ENCODE assay signal across 9 mouse cellular contexts in the genomic region with DNA sequence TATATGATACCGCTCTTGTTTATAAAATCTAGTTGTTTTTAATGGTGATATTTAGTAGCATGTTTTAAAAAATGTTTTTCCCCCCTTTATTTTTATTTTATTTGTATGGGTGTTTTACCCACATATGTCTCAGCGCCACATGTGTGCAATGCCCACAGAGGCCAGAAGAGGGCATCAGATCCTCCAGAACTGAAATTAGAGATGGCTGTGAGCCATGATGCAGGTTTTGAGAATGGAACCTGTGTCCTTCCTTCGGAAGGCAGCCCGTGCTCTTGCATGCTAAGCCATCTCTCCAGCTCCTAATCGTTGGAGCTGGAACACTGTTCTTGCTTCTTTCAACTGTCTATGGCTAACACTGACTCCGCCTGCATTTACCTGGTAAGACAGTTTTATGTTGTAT. TPM values are rescaled to one million over a fixed set of nuclear protein-coding genes. Genes with fewer than 3 reads are reported as not detected.
DNase-seq lines count a peak whose midpoint lies in the region; ATAC-seq and TF ChIP-seq lines count a peak whose summit lies in the region.
"Had no signal": no experiment of that assay in that cellular context is flagged by ENCODE, and none has a peak within 500 bp of the region (broad histone marks: within the 10 kb centered on the region; RNA-seq: fewer than 3 reads in every experiment).

No protein-coding gene starts in this region.

- H3K27ac ChIP-seq in hindbrain, embryonic 10.5 days = no peak overlapping the region
- H3K27ac ChIP-seq in hindbrain, embryonic 13.5 days = no peak overlapping the region
- H3K27ac ChIP-seq: embryonic facial prominence, embryonic 13.5 days had no signal

- H3K27me3 ChIP-seq in hindbrain, embryonic 10.5 days (ENCODE audit: insufficient read depth, poor library complexity, severe bottlenecking) = no peaks in the 10 kb centered on the region
- no peaks in the 10 kb centered on the region for H3K27me3 ChIP-seq in hindbrain, embryonic 13.5 days
- peaks cover 6% of the 10 kb centered on the region for H3K27me3 ChIP-seq in E14TG2a.4 (ENCODE audit: insufficient read depth, low read length)
- H3K27me3 ChIP-seq: embryonic facial prominence, embryonic 13.5 days had no signal

- H3K36me3 ChIP-seq in hindbrain, embryonic 10.5 days = peaks cover 11% of the 10 kb centered on the region
- no peaks in the 10 kb centered on the region for H3K36me3 ChIP-seq in hindbrain, embryonic 13.5 days
- no peaks in the 10 kb centered on the region for H3K36me3 ChIP-seq in E14TG2a.4 (ENCODE audit: insufficient read depth, low read length)

- H3K9me3 ChIP-seq in hindbrain, embryonic 10.5 days = no peaks in the 10 kb centered on the region
- no peaks in the 10 kb centered on the region for H3K9me3 ChIP-seq in hindbrain, embryonic 13.5 days
- no peaks in the 10 kb centered on the region for H3K9me3 ChIP-seq in E14TG2a.4 (ENCODE audit: low read length)
- H3K9me3 ChIP-seq: embryonic facial prominence, embryonic 13.5 days had no signal

- WGBS in hindbrain, embryonic 10.5 days = 73% methylated on average over 6 of the region's 6 CpGs
- WGBS in hindbrain, embryonic 13.5 days = 74% methylated on average over 6 of the region's 6 CpGs

- no peak overlapping the region for H3K4me2 ChIP-seq in hindbrain, embryonic 13.5 days
- H3K4me2 ChIP-seq: embryonic facial prominence, embryonic 13.5 days had no signal

- peak; percentile 62 for DNase-seq in hindbrain, embryonic 10.5 days (ENCODE audit: low spot score)
- peak; percentile 13 for DNase-seq in c-Kit-positive CD71-positive TER-119-negative erythroid progenitor cells, embryonic 14.5 days (ENCODE audit: low read depth)
- peak; percentile 31 to 72 for DNase-seq in frontal cortex, postnatal 36 days (ENCODE audit: low spot score in 2 of 2)
- DNase-seq in layer of hippocampus, postnatal 10 days (ENCODE audit: low spot score in 2 of 2) = peak; percentile 71 to 76
- peak; percentile 32 for DNase-seq in thymus, postnatal 0 days (ENCODE audit: low spot score)

- no peak overlapping the region for H3K4me3 ChIP-seq in hindbrain, embryonic 10.5 days
- H3K4me3 ChIP-seq in hindbrain, embryonic 13.5 days = no peak overlapping the region
- H3K4me3 ChIP-seq in E14TG2a.4 (replicated peaks; ENCODE audit: low read length) = no peak overlapping the region
- H3K4me3 ChIP-seq: embryonic facial prominence, embryonic 13.5 days had no signal

- peak; percentile 66 for TF ChIP-seq CTCF in E14TG2a.4 (conservative IDR thresholded peaks at IDR 0.05; ENCODE audit: low read length)

- no peak overlapping the region for H3K9ac ChIP-seq in hindbrain, embryonic 13.5 days
- H3K9ac ChIP-seq: embryonic facial prominence, embryonic 13.5 days had no signal

- no peaks in the 10 kb centered on the region for H3K4me1 ChIP-seq in hindbrain, embryonic 10.5 days (replicated peaks)
- no peaks in the 10 kb centered on the region for H3K4me1 ChIP-seq in hindbrain, embryonic 13.5 days (replicated peaks)
- H3K4me1 ChIP-seq in E14TG2a.4 (replicated peaks; ENCODE audit: low read depth, low read length) = peaks cover 3% of the 10 kb centered on the region

- no peak for ATAC-seq in hindbrain, embryonic 13.5 days (ENCODE audit: low FRiP score)
- ATAC-seq in megakaryocyte progenitor cell, adult 5-6 weeks (replicated peaks; ENCODE audit: poor library complexity) = peak; percentile 75

RNA-seq across cellular contexts. Expression of a gene that starts 33.8 kb away (rescaled TPM):
- 28.2 and 37.9 TPM in 2 replicates for polyA plus RNA-seq in hindbrain, embryonic 10.5 days (2016; fragmentation: Nextera tagmentation; extraction: Ambion mirVana)
- 14.3 and 16.8 TPM in 2 replicates for polyA plus RNA-seq in hindbrain, embryonic 13.5 days (2015; fragmentation: Nextera tagmentation; extraction: Ambion mirVana)
- total RNA-seq in layer of hippocampus, postnatal 10 days (2021) = 1 to 10 TPM; 1.5 to 2.1 TPM
- total RNA-seq in megakaryocyte progenitor cell, adult 5-6 weeks (2015) = 2.1 and 2.6 TPM in 2 replicates
- total RNA-seq in megakaryocyte progenitor cell, adult 5-6 weeks (2017) = 3.7 and 4.1 TPM in 2 replicates
- 3.0 and 4.7 TPM in 2 replicates for polyA plus RNA-seq in thymus, postnatal 0 days (2015; fragmentation: Nextera tagmentation; extraction: Ambion mirVana)

RNA-seq across cellular contexts. Expression of a gene that starts 34.0 kb away (rescaled TPM):
- polyA plus RNA-seq in hindbrain, embryonic 10.5 days (2016; fragmentation: Nextera tagmentation; extraction: Ambion mirVana) = 39.0 and 49.7 TPM in 2 replicates
- polyA plus RNA-seq in hindbrain, embryonic 13.5 days (2015; fragmentation: Nextera tagmentation; extraction: Ambion mirVana) = 113 and 119 TPM in 2 replicates
- 10 to 100 TPM; 30.9 to 34.5 TPM for total RNA-seq in layer of hippocampus, postnatal 10 days (2021)
- total RNA-seq in megakaryocyte progenitor cell, adult 5-6 weeks (2015) = 1.6 and 2.5 TPM in 2 replicates
- total RNA-seq in megakaryocyte progenitor cell, adult 5-6 weeks (2017) = 0.29 and 4.1 TPM in 2 replicates
- polyA plus RNA-seq in thymus, postnatal 0 days (2015; fragmentation: Nextera tagmentation; extraction: Ambion mirVana) = 4.8 and 7.6 TPM in 2 replicates

Comparison
In these comparisons a context has a peak if more than half of its experiments do, and no peak if none do; other contexts are left out.
1. DNase-seq: peak in every context shown above with its lines; median percentile 74 in layer of hippocampus, postnatal 10 days; 62 in hindbrain, embryonic 10.5 days; 52 in frontal cortex, postnatal 36 days; 32 in thymus, postnatal 0 days; 13 in c-Kit-positive CD71-positive TER-119-negative erythroid progenitor cells, embryonic 14.5 days.